Mouse (Mus musculus): Measurements from ENCODE around the gene Ghr.

The Ghr gene

DNA sequence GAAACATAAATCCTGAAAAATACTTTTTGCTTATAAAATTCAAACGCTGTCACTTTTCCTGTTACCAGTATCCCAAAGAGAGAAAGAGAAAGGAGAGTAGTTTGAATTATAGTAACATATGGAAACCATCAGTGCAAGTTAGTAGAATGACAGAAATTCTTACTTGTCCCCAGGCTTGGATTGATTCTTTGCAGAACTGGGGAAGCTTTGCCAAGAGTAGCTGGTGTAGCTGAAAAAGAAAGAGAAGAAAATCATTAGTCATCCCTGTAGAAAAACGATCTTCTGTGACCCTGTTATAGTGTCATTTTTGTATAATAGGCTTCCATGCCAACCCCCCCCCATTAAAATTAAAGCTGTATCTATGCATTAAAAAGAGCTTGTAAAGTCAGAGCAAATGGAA, 194.8 kb downstream of the Ghr start:
- DNase-seq (ENCODE audit: low spot score in 2 of 2): no peak

DNA sequence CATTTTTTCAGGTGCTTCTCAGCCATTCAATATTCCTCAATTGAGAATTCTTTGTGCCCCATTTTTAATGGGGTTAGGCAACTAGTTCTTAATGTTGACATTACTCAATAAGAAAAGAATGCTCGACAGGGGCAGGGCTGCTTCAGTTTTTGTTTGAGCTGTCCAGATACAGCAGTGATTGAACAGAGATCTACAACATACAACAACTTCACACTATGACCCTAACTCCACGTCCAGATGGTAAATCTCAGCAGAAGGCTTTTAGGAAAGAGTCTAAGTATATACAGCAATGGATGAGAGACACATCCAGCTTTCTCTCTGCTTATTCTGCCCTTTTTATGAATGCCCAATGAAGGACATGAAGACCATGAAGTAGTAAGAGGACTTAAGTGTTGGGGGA, 199.5 kb downstream of the Ghr start:
- no peak for DNase-seq (ENCODE audit: low spot score in 2 of 2)

DNA sequence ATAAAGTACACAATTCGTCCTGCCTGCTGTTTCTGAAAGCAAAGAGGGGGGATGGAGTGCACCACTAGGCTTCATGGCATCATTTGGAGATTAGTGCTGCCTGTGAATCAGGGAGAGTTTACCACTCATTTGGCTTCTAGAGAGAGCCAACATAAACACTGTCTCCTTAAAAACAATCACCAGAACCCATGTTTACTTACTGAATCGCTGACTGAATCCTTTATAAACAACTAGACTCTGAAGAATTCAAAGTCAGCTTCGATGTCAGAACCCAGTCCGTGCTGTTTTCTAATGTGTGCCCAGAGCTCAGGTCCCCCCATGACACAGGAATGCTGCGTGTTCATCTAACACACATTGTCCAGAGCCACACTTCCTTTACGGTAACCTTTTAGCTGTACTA, 201.9 kb downstream of the Ghr start:
- DNase-seq (ENCODE audit: low spot score in 2 of 2): no peak

DNA sequence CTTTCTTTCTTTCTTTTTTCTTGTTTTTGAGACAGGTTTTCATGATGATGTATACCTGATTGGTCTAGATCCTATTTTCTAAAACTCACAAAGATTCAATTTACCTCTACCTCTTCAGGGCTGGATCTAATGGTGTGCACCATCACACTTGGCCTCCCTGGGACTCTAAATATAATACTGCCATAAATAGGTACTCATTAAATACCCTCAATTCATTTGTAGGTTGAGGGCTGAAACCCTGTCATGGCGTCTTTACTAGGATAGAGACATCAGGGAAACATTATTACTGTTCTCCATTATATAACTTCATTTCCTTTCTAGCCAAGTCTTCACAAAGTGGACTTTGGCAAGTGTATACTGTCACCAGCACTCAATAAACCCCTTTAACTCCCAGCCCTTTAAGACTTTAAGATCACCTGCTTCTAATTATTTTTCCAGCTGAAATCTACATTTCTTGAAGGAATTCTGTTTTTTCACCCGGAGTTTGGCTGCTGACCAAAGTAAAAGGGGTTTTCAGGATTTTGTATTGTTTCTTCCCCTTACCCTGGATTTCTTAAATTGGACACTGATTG, 214.9 kb downstream of the Ghr start:
- DNase-seq (ENCODE audit: low spot score in 2 of 2): no peak

DNA sequence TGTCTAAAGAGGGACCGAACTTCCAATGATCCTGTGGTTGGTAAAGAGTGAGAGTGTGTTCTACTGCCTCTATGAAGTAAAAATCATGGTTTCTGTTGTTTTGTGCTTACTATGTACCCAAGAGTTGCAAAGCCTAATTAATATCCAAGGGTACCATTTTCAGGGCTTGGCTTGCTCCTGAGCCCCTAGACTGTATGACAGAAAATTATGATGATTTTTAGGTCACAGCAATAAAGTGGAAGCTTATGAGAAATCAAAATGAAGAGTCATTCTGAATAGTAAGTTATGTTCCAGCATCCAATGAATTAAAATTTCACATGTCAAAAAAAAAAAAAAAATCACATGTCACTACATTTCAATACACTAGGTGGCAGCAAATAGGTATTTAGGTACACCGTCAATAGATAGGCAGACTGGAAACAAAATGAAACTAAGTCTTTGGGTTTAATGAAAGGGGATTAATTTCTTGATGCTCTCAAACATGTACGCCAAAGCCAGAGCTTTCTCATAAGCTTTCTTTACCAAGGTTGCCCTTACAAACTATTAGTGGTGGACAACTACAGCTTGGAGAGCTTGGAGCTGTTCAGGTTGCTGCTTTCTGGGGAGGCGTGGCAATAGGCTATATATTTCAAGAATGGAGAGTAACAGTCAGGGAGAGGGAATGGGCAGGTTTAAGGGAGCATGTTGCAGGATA, 227.1 kb downstream of the Ghr start:
- DNase-seq (ENCODE audit: low spot score in 2 of 2): no peak

DNA sequence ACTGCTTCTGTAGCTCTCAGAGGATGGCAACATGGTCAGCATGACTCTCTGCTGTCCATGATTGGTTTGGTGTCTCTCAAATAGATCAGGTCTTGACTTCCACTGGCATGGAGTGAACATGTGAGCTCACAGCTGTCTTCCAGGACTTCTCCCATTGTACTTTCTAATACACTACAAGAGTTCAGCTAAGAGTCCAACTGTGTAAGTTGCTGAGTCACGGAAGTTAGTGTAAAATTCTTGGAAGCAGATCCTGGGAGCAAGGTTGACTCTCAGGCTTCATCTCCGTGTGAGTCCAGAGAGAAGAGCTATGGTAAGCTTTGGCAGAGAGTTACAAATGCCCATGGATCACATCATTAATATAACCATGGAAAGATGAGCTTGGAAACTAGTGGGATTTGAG, 229.6 kb downstream of the Ghr start:
- no peak for DNase-seq (ENCODE audit: low spot score in 2 of 2)

DNA sequence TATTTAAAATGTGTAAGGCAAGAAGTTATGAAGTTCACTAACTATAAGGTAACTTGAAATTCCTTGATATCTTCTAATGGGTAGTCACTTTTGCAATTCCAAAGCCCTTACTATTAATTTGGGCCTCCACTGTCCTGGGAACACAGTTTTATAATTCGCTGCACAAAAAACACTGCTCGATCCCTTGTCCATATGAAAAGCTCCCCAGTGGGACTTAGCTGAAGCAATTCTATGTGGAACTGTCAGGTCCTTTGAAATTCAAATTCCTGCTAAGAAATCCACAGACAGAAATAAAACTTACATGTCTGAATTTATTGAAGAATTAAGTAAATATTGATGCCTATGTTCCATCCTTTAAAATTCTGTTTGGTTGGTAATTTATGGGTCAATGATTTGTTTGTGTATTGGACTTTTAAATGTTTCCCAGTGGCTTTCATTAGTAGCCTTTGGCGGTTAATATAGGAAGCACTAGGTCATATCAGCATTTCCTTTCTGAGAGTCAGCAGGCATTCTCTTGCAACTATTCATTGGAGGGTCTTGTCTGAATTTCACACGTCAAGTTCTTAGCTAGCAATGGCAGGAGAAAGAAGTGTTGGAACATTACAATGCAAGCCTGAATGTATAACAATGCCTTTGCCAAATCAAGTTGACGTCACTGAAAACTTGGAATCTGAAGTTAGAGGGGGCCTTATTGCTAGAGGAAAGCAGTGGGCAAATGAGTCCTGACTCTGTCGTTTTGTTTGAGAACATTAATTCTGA, 233.8 kb downstream of the Ghr start:
- no peak for DNase-seq (ENCODE audit: low spot score in 2 of 2)

DNA sequence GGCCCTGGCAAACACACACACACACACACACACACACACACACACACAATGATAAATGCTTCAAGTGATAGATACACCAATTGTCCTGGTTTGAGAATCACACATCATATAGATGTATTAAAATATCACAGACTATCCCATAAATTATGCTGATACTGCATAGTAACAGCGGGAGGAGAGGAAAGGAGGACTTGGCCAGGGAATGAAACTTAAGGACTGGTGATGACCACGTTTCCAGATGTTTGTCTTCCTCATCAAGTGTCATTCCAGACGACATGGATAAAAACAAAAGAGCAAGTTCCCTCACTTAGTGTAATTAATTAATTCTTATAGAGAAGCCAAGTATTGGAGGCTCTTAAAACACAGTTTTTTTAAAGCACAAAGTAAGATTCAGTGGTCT, 236.6 kb downstream of the Ghr start:
- no peak for DNase-seq (ENCODE audit: low spot score in 2 of 2)

DNA sequence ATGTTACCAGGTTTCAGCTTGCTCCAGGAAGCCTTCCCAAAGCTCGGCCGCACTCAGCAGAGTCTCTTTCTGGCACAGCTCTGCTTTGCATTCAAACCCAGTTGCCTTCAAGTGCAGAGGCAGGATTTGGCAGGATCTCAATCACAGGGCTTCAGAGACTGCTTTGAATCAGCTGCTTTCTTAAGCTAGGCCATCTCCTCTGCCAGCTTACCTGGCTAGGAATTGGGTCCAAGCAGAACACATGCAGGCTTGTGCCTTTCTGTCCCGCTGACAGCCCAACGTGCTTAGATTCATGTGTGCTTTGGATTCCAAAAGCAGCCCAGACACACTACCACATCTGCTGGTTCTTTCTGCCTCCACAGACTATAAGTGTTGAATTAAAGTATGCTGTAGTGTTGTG, 238.7 kb downstream of the Ghr start:
- no peak for DNase-seq (ENCODE audit: low spot score in 2 of 2)

DNA sequence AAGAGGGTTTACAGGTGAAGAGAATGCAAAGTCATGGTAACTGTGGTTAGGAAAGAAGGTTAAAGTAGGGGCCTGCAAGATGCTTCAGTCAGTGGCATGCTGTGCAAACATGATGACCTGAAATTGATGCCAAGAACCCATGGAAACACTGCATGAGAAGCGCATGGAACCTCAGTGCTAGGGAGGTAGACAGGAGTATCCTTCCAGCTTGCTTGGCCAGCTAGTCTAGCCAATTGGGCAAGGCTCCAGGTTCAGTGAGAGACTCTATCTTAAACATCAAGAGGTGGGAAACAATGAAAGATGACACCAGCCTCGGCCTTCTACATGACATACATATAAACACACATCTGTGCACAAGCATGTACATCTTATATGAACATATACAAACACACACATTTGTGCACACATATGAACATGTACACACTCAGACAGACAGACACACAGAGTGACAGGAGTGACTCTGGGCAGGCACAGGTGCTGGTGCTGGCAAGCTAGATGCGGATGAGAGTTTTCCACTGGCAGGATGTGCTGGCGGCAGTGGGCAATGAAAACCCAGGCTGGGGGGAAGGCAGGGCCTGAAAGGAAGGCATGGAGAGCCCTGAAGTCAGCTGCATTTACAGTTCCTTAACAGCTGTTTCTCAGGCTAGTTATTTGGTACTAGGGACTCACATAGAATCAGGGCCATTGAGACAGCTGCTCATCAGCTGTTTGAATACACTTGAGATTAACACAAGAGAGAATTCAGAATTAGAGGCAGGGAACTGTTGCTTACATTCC, 241.3 kb downstream of the Ghr start:
- no peak for DNase-seq (ENCODE audit: low spot score in 2 of 2)

DNA sequence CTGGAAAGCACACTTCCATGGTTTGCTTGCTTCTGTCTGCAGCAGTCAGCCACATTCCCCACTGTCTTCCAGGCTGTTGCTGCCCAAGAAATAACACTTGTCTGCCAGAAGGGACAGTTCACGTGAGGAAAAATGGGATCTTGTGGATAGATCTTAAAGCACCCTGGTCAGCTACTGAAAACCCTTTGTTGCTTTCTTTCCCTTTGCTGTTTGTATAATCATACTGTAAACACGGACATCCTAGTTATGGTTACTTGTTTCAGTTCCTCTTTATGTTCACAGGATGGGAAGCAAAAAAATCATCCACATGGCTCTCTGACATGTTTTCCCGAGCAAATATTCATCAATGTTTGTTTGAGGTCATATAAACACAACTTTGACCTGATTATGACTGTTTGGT, 243.4 kb downstream of the Ghr start:
- DNase-seq (ENCODE audit: low spot score in 2 of 2): no peak

DNA sequence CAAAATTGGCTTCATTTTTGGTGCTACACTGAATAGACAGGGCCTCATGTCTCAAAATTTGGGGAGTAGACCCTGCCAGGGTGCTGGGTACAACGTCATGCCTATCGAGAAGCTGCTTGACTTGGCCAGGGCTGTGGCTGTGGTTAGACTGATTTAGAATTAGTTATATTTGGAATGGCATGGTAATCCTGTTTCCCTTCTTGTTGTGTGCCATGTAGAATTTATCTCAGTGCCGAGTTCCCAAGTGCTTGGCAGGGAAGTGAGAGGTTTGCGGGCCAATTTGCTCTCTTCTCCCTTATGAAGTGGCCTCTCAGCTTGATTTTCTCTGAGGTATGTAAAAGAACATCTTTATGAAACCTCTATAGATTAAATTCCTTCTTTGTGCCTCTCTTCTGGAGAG, 250.8 kb downstream of the Ghr start:
- DNase-seq (ENCODE audit: low spot score in 2 of 2): no peak

DNA sequence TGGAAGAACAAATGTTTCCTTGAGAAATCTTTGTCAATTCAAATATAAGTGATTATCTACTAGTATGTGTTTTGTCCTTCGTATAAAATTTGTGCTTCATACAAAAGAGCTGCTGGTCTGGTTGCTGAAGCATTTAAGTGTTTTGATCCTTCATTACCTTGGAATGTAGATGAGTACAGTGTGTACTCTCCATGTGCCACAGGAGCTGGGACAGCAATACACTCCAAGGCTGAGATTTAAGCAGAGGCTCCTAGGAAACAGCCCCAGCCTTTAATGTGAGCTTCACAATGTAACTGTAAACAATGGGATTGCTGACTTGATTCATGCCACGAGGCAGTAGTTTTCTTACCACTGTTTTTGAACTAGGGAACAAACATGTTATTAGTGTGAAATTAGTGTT, 251.5 kb downstream of the Ghr start:
- DNase-seq (ENCODE audit: low spot score in 2 of 2): no peak

DNA sequence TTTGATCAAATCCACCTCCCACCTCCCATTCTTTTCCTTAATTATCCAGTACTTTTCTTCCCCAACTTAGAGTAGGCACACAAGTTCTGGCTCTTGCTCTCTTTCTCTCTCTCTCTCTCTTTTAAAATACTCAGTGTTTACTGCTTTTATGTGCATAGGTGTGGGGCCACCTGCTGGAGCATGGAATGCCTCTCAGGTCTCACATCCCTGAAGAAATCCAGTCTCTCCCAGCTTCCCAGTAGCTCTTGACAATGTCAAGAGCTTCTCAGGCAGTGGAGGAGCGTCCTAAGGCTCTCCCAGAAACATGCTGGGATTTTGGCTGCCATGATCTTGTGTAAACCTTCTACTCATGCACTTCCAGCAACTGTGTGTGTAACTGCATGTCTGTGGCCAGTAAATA, 253.0 kb downstream of the Ghr start:
- DNase-seq (ENCODE audit: low spot score in 2 of 2): no peak

DNA sequence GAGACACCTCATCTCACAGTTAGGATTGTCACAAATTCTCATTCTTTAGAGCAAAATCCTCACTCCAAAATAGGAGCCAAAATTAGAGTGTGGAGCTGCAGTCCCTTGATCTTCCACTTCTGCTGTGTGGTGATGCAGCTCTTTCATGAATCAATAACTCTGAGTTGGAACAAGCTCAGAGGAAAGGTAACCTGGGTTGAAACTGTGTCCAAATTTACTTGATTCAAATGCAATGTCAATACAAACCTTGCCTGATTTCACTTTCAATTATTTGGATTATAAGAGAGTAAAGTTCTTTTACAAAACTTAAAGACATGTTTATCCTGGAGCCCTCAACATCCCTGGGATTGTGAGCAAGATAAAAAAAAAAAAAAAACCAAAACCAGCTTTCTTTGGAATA, 260.3 kb downstream of the Ghr start:
- DNase-seq (ENCODE audit: low spot score in 2 of 2): no peak

DNA sequence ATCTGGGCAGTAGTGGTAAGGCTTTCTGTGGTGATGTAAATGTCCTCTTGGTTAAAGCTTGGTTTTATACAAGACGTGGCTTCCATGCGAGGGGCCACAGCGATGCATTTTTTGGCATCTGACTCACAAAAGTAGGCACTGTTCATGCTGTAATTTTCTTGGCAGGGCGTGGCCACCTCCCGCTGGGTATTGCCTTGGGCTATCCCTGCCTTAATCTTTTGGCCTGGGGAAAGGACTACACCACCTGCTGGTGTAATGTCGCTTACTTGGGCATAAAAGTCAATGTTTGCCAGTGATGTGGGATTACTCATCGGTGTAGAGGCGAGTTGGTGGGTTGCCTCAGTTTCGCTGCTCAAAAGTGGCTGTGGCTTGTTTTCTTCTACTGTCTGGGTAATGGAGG, 263.4 kb downstream of the Ghr start:
- no peak for DNase-seq (ENCODE audit: low spot score in 2 of 2)

DNA sequence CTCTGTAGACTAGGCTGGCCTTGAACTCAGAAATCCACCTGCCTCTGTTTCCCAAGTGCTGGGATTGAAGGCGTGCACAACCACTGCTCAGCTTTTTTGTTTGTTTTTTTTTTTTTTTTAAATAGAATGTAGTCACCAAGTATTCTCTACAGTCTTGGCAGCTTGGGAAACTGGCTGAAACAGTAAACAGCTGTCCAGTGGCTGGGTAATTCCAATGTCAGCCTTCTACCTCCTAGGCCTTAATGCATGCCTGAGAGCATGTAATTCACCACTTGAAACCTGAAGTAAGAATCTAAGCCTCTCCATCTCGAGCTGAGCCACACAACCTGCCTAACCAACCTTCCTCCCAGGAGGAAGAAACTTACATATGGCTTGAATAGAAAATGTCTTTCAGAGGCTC, 266.7 kb downstream of the Ghr start:
- DNase-seq (ENCODE audit: low spot score in 2 of 2): no peak

DNA sequence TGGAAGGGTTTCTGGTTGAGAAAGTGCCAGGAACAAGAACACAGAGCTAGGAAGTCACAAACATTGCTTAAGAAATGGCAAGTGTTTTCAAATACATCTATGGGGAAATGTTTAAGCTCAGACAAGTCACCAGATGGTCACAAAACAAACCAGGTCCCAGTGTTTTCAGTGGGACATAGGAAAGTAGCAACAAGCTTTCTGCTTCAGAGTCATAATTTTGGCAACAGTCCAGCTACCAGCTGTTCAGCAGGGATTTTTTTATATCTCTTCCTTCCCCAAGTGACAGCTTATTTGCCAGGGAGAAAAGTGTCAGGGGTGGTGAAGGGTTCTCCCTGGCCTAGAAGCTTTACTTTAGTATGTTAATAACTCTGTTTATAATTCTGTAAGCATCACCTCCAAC, 270.4 kb downstream of the Ghr start:
- no peak for DNase-seq (ENCODE audit: low spot score in 2 of 2)

DNA sequence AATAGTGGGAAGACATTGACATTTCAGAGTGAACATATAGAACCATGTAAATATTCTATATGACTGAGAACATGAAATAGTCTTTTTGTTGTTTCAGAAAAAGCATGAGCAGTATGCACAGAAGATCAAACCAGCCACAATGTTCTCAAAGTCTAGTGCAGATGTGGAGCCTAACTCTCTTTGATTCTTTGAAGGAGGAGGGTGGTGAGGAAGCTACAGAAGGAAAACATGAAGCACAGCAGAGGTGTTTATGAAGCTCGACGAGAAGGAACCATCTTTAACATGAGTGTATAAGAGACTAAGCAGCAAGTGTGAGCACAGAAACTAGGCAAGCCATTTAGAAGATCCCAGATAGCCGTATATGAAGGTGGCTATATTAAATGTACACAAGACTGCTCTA, 273.4 kb downstream of the Ghr start:
- no peak for DNase-seq (ENCODE audit: low spot score in 2 of 2)

DNA sequence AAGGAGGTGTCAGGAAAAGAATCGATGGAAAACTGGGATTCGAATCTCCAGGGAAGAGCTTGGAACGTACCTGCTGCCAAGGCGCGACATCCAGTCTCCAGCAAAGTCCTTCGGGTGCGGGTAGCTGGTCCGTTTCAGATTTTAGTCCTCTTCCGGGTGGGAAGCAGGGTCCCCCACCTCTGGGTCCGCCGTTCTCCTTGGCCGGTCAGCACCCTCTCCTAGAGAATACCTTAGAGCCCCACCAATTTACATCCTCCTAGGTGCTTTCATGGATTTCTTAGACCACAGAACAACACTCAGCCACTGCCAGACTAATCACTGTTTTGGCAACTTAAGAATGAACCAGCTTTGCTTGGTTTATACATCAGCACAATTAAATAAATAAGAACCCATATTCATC, 279.9 kb downstream of the Ghr start, which contains the start of gene Ccdc152:
Gene Ccdc152 (minus strand): TSS at position 101 of the 400 bp plus-strand sequence.
- no peak for DNase-seq (ENCODE audit: low spot score in 2 of 2)

DNA sequence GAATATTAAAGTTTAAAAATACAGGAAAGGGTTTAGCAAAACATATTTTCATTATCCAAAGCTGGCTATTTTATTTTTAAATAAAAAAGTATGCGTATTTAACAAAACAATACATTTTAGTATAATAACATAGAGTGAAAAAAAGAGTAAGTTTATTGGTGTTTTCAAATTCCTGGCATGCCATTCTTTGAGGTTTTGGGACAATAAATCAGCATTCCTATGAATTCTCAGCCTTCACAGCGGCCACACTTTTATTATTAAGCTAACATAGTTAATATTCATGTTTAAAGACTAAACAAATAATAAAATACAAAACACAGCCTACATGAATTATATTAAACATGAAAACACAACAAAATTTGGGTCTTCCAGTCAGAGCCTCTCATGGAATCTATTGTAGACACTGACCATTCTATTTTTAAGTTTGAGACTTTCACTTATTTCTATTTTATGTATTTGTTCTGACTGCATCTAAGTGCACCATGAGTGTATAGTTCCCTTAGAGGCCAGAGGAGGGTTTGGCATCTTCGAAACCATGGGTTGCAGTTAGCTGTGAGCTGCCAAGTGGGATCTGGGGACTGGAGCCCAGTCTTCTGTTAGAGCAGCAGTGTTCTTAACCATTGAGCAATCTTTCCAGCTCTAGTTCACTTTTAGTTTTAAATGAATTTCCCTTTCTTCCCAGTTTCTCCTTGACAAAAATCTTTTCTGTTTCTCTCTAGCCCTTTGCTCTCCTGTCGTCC, 282.8 kb downstream of the Ghr start:
- DNase-seq (ENCODE audit: low spot score in 2 of 2): no peak

DNA sequence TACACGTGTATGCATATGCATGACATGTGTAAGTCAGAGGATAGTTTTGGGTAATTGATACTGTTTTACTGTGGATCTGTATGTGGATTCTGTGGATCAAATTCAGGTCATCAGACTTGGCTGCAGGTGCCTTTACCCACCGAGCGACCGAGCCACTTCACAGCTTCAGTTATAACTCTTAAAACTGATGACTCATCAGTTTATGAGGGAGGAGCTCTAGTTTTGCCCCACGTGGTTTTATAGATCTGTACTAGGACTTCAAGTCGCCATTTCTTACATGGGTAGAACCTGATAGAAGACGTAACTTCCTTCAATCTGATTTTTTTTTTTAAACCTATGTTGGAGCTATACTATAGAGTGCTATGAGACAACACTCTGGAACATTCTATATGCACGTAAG, 285.7 kb downstream of the Ghr start:
- DNase-seq (ENCODE audit: low spot score in 2 of 2): no peak

All from spleen, postnatal 10 days (tissue).